In the genomic region with DNA sequence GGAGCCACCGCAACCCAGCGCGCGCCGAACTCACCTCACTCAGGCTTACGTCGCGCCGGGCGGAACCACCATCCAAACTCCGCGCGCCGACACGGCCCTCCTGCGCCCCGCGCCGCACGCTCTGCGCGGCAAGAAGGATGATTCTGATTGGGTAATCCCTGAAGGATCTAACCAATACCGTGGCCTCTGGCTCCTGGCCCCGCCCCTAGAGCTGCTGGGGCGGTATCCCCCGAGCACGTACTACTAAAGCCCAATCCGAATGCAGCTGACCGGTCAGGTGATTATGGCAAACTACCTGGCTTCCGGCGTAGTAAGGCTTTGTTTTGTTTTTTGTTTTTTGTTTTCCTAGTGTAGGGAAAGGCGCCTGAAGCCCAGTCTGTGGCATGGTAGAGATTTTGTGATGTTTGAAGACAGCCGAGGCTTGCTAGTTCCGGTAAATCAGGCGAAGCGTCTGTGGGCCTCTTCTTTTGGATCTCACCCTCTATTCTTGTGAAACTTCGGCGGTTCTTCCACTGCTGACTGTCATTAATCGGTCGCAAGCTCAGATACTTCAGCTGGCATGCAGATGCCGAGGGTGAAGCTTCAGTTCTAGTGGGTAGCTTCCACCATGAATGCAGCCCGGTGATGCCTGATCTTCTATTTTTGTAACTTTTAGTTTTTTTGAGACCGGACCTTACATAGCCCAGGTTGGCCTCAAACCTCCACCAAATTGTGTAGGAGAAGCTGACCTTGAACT, we compare ENCODE assay signal across 7 mouse cellular contexts. TPM values are rescaled to one million over a fixed set of nuclear protein-coding genes. Genes with fewer than 3 reads are reported as not detected.
DNase-seq lines count a peak whose midpoint lies in the region; ATAC-seq lines count a peak whose summit lies in the region.

A gene (minus strand): TSS at position 111 of the 736 bp plus-strand sequence.

- no peaks in the 10 kb centered on the region for H3K27me3 ChIP-seq in intestine, embryonic 16.5 days (replicated peaks; ENCODE audit: control insufficient read depth, insufficient read depth, low read length)
- H3K27me3 ChIP-seq in midbrain, embryonic 11.5 days (ENCODE audit: control insufficient read depth, insufficient read depth, low read length) = no peaks in the 10 kb centered on the region

- H3K4me2 ChIP-seq in intestine, embryonic 16.5 days (ENCODE audit: low read depth, low read length) = peak within 1 kb of the TSS; percentile 94
- peak within 1 kb of the TSS; percentile 96 for H3K4me2 ChIP-seq in midbrain, embryonic 11.5 days

- no peaks in the 10 kb centered on the region for H3K36me3 ChIP-seq in intestine, embryonic 16.5 days (ENCODE audit: control insufficient read depth, insufficient read depth, low read length)
- no peaks in the 10 kb centered on the region for H3K36me3 ChIP-seq in midbrain, embryonic 11.5 days (ENCODE audit: control insufficient read depth, insufficient read depth, low read length)

- WGBS in intestine, embryonic 16.5 days = under 1% methylated on average over 43 of the region's 43 CpGs
- WGBS in midbrain, embryonic 11.5 days = under 1% methylated on average over 43 of the region's 43 CpGs

- no peaks in the 10 kb centered on the region for H3K9me3 ChIP-seq in intestine, embryonic 16.5 days (ENCODE audit: control insufficient read depth, low read length)
- no peaks in the 10 kb centered on the region for H3K9me3 ChIP-seq in midbrain, embryonic 11.5 days (ENCODE audit: control insufficient read depth, low read length)

- H3K27ac ChIP-seq in intestine, embryonic 16.5 days (ENCODE audit: low read length) = peak within 1 kb of the TSS; percentile 86
- peak within 1 kb of the TSS; percentile 71 for H3K27ac ChIP-seq in midbrain, embryonic 11.5 days (ENCODE audit: low read depth, low read length)

- intact Hi-C loops in left cerebral cortex, postnatal 36 days (cut with DNase I) = no loop called here

- peak; percentile 95 for DNase-seq in adrenal gland, adult 8-10 months
- peak; percentile 93 for DNase-seq in embryo, embryonic 9.5 days (ENCODE audit: extremely low spot score)
- DNase-seq in gastrocnemius, postnatal 4 days (ENCODE audit: low spot score in 2 of 2) = peak; percentile 90 to 97
- DNase-seq in left cerebral cortex, postnatal 36 days (ENCODE audit: low spot score in 2 of 2) = peak; percentile 95
- peak; percentile 99 for DNase-seq in midbrain, embryonic 11.5 days (ENCODE audit: low spot score, missing footprints)
- peak; percentile 96 for DNase-seq in skeletal muscle tissue, adult 2 months (ENCODE audit: low read depth, low spot score)

- H3K9ac ChIP-seq in intestine, embryonic 16.5 days (ENCODE audit: low read depth, low read length) = peak within 1 kb of the TSS; percentile 85
- H3K9ac ChIP-seq in midbrain, embryonic 11.5 days (ENCODE audit: low read length) = peak within 1 kb of the TSS; percentile 81

- H3K4me3 ChIP-seq in intestine, embryonic 16.5 days (ENCODE audit: low read length) = peak within 1 kb of the TSS; percentile 77
- peak within 1 kb of the TSS; percentile 75 for H3K4me3 ChIP-seq in midbrain, embryonic 11.5 days (ENCODE audit: low read depth, low read length)

- peaks cover 8% of the 10 kb centered on the region; the same call in 1 of the 2 replicates for H3K4me1 ChIP-seq in intestine, embryonic 16.5 days (ENCODE audit: control insufficient read depth, insufficient read depth, low read length)
- peaks cover 11% of the 10 kb centered on the region for H3K4me1 ChIP-seq in midbrain, embryonic 11.5 days (ENCODE audit: control insufficient read depth, insufficient read depth, low read length)

- ATAC-seq in intestine, embryonic 16.5 days = peak; percentile 100
- peak; percentile 100 for ATAC-seq in midbrain, embryonic 11.5 days (ENCODE audit: low FRiP score)

RNA-seq across cellular contexts. Expression of the gene that starts here (rescaled TPM):
- 1 to 10 TPM; 1.7 to 8.6 (median 5.1) TPM for total RNA-seq in adrenal gland, adult 8-10 months (2022)
- 10 to 100 TPM in 1 of 2 experiments, 1 to 10 TPM in 1; 8.3 to 10.7 TPM for total RNA-seq in gastrocnemius, postnatal 4 days (2021)
- 11.7 and 12.8 TPM in 2 replicates for polyA plus RNA-seq in intestine, embryonic 16.5 days (2015; fragmentation: Nextera tagmentation; extraction: Ambion mirVana)
- total RNA-seq in left cerebral cortex, postnatal 36 days (2021) = 1 to 10 TPM; 5.2 to 5.9 TPM
- 38.1 and 43.9 TPM in 2 replicates for polyA plus RNA-seq in midbrain, embryonic 11.5 days (2014; fragmentation: Nextera tagmentation; extraction: Ambion mirVana)

Comparison
In these comparisons a context has a peak if more than half of its experiments do, and no peak if none do; other contexts are left out.
1. Peak in every context shown above with its lines: DNase-seq, ATAC-seq, H3K4me3 ChIP-seq and H3K27ac ChIP-seq.